ENCODE assay signal across 8 mouse cellular contexts in genomic region chr6:17307461-17308115, GRCm38 (mm10). TPM values are rescaled to one million over a fixed set of nuclear protein-coding genes. Genes with fewer than 3 reads are reported as not detected.
DNase-seq lines count a peak whose midpoint lies in the region; ATAC-seq lines count a peak whose summit lies in the region.

No protein-coding gene starts in this region.

- 0 out of 2 replicates have a peak, but pooled peaks cover 5% of the 10 kb centered on the region for H3K4me1 ChIP-seq in hindbrain, embryonic 11.5 days (replicated peaks; ENCODE audit: control insufficient read depth, insufficient read depth, low read length)

- WGBS in hindbrain, embryonic 11.5 days, result 3% methylated on average over 31 of the region's 31 CpGs

- no peaks in the 10 kb centered on the region for H3K36me3 ChIP-seq in hindbrain, embryonic 11.5 days (ENCODE audit: control insufficient read depth, insufficient read depth, low read length)

- H3K9me3 ChIP-seq in hindbrain, embryonic 11.5 days (ENCODE audit: control insufficient read depth, low read length), result no peaks in the 10 kb centered on the region

- peak overlapping the region; percentile 85 for H3K4me2 ChIP-seq in hindbrain, embryonic 11.5 days (replicated peaks; ENCODE audit: low read depth, low read length)

- ATAC-seq in hindbrain, embryonic 11.5 days (ENCODE audit: low FRiP score), result peak; percentile 89

- H3K27ac ChIP-seq in hindbrain, embryonic 11.5 days (ENCODE audit: low read depth, low read length), result no peak overlapping the region

- H3K27me3 ChIP-seq in hindbrain, embryonic 11.5 days (ENCODE audit: control insufficient read depth, insufficient read depth, low read length), result peaks cover 12% of the 10 kb centered on the region

- no peak overlapping the region for H3K9ac ChIP-seq in hindbrain, embryonic 11.5 days (ENCODE audit: low read depth, low read length)

- DNase-seq in R1 (ENCODE audit: low read depth, low spot score), result peak; percentile 33
- DNase-seq in cerebellum, postnatal 14 days, result peak; percentile 42 to 58
- peak; percentile 11 to 25 for DNase-seq in frontal cortex, postnatal 25 days (ENCODE audit: low spot score in 2 of 2)
- peak; percentile 77 for DNase-seq in hindbrain, embryonic 11.5 days (ENCODE audit: low spot score)
- peak; percentile 34 to 52 for DNase-seq in layer of hippocampus, postnatal 36 days
- DNase-seq in lung, postnatal 4 days, result peak; percentile 89 to 90
- DNase-seq in retina, postnatal 1 day, result peak; percentile 73
- peak; percentile 73 for DNase-seq in urinary bladder, postnatal 25 days (ENCODE audit: low spot score)

- peak overlapping the region; percentile 39 for H3K4me3 ChIP-seq in hindbrain, embryonic 11.5 days (ENCODE audit: low read depth, low read length)

RNA-seq across cellular contexts. Expression of gene Cav1, which starts 1.5 kb away (rescaled TPM):
- 11.6 and 15.4 TPM in 2 replicates for polyA plus RNA-seq in hindbrain, embryonic 11.5 days (2014; fragmentation: Nextera tagmentation; extraction: Ambion mirVana)
- 10 to 100 TPM; 18.7 to 24.5 TPM for total RNA-seq in layer of hippocampus, postnatal 36 days (2021)

RNA-seq across cellular contexts. Expression of gene Cav2, which starts 26.6 kb away (rescaled TPM):
- polyA plus RNA-seq in hindbrain, embryonic 11.5 days (2014; fragmentation: Nextera tagmentation; extraction: Ambion mirVana), result 7.3 and 8.4 TPM in 2 replicates
- 10 to 100 TPM; 19.9 to 23.3 TPM for total RNA-seq in layer of hippocampus, postnatal 36 days (2021)

Comparison
In these comparisons a context has a peak if more than half of its experiments do, and no peak if none do; other contexts are left out.
1. DNase-seq: peak in every context shown above with its lines; median percentile 90 in lung, postnatal 4 days; 77 in hindbrain, embryonic 11.5 days; 73 in retina, postnatal 1 day; 73 in urinary bladder, postnatal 25 days; 50 in cerebellum, postnatal 14 days; 43 in layer of hippocampus, postnatal 36 days; 33 in R1; 18 in frontal cortex, postnatal 25 days.